Mouse (Mus musculus): ENCODE results near the gene Hps4.
"Not testable (repeated sequence)": the region's sequence is repeated elsewhere in the genome, so short reads cannot be mapped to it uniquely, and the experiment has no call there.

DNA sequence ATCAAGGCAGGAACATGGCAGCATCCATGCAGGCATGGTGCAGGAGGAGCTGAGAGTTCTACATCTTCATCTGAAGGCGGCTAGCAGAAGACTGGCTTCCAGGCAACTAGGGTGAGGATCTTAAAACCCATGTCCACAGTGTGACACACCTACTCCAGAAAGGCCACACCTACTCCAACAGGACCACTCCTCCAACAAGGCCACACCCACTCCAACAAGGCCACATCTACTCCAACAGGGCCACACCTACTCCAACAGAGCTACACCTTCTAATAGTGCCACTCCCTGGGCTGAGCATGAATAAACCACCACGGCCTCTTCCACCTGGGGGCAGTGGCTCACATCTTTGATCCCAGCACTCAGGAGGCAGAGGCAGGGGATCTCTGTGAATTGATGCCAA lies 23.5 kb upstream of the Hps4 start:
- not testable (repeated sequence) for TF ChIP-seq CTCF, EP300 (IDR thresholded peaks at IDR 0.05; ENCODE audit: low read depth)

All from heart, postnatal 0 days (tissue).